ENCODE assay signal across 7 mouse cellular contexts in the genomic region with DNA sequence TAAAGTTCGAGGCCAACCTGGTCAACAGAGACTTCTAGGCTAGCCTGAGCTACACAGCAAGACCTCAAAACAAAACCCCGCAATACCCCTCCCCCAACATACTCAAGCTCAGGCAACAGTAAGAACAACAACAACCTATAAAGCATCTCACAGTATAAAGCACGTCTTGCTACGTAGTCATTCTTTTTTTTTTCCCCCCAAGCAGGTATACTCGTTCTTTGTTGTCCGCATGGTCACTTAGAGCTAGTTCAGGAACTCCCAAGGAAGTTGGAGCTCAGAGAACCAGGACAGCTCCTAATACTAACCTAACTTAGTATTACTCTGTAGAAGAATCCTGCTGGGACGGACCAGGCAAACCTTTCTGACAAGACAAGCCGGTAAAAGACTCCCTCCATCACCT. TPM values are rescaled to one million over a fixed set of nuclear protein-coding genes. Genes with fewer than 3 reads are reported as not detected.
DNase-seq lines count a peak whose midpoint lies in the region; ATAC-seq lines count a peak whose summit lies in the region.

No protein-coding gene starts in this region.

- H3K27ac ChIP-seq in hindbrain, embryonic 15.5 days (replicated peaks), result peak overlapping the region; percentile 99; the same call in 1 of the 2 replicates

- H3K36me3 ChIP-seq in megakaryocyte, embryonic 14.5 days (replicated peaks; ENCODE audit: low read length), result peaks cover 7% of the 10 kb centered on the region
- H3K36me3 ChIP-seq in hindbrain, embryonic 15.5 days, result no peaks in the 10 kb centered on the region

- H3K4me3 ChIP-seq in megakaryocyte, embryonic 14.5 days (replicated peaks), result peak overlapping the region; percentile 98
- H3K4me3 ChIP-seq in hindbrain, embryonic 15.5 days, result peak overlapping the region; percentile 94

- H3K4me1 ChIP-seq in megakaryocyte, embryonic 14.5 days, result peaks cover 45% of the 10 kb centered on the region
- peaks cover 23% of the 10 kb centered on the region for H3K4me1 ChIP-seq in hindbrain, embryonic 15.5 days (replicated peaks)

- peak overlapping the region; percentile 94 for H3K4me2 ChIP-seq in hindbrain, embryonic 15.5 days

- ATAC-seq in megakaryocyte, adult 5-6 weeks (ENCODE audit: poor library complexity, severe bottlenecking), result no peak
- no peak for ATAC-seq in hindbrain, embryonic 15.5 days (ENCODE audit: low FRiP score, low read depth)

- DNase-seq in embryo, embryonic 9.5 days (ENCODE audit: extremely low spot score), result peak; percentile 22
- DNase-seq in naive thymus-derived CD4-positive, alpha-beta T cell, adult 2 months (ENCODE audit: low read depth), result peak; percentile 56
- DNase-seq in right cerebral cortex, postnatal 10 days (ENCODE audit: low spot score in 2 of 2), result no peak
- DNase-seq in kidney, postnatal 36 days, result no peak

- no peaks in the 10 kb centered on the region for H3K27me3 ChIP-seq in megakaryocyte, embryonic 14.5 days (replicated peaks)
- H3K27me3 ChIP-seq in hindbrain, embryonic 15.5 days, result no peaks in the 10 kb centered on the region

- H3K9ac ChIP-seq in hindbrain, embryonic 15.5 days, result peak overlapping the region; percentile 92

- no peaks in the 10 kb centered on the region for H3K9me3 ChIP-seq in megakaryocyte, embryonic 14.5 days
- no peaks in the 10 kb centered on the region for H3K9me3 ChIP-seq in hindbrain, embryonic 15.5 days

- WGBS in hindbrain, embryonic 15.5 days, result 20% methylated on average over 8 of the region's 8 CpGs

RNA-seq across cellular contexts. Expression of a gene that starts 1.0 kb away (rescaled TPM):
- 1.8 and 4.1 TPM in 2 replicates for polyA plus RNA-seq in megakaryocyte, embryonic 14.5 days (2012; ENCODE audit: insufficient read depth, low replicate concordance)
- total RNA-seq in megakaryocyte, adult 5-6 weeks (2015), result 188 and 196 TPM in 2 replicates
- total RNA-seq in megakaryocyte, adult 5-6 weeks (2017), result 244 and 254 TPM in 2 replicates
- polyA plus RNA-seq in hindbrain, embryonic 15.5 days (2015; fragmentation: Nextera tagmentation; extraction: Ambion mirVana), result 44.0 and 48.9 TPM in 2 replicates

RNA-seq across cellular contexts. Expression of a gene that starts 14.4 kb away (rescaled TPM):
- 0.15 TPM in 1 of 2 replicates, not detected in the other for polyA plus RNA-seq in megakaryocyte, embryonic 14.5 days (2012; ENCODE audit: insufficient read depth, low replicate concordance)
- 2.4 and 4.2 TPM in 2 replicates for total RNA-seq in megakaryocyte, adult 5-6 weeks (2015)
- 4.0 and 4.8 TPM in 2 replicates for total RNA-seq in megakaryocyte, adult 5-6 weeks (2017)
- 2.7 and 3.9 TPM in 2 replicates for polyA plus RNA-seq in hindbrain, embryonic 15.5 days (2015; fragmentation: Nextera tagmentation; extraction: Ambion mirVana)

RNA-seq across cellular contexts. Expression of a gene that starts 52.5 kb away (rescaled TPM):
- 1.2 and 2.9 TPM in 2 replicates for polyA plus RNA-seq in megakaryocyte, embryonic 14.5 days (2012; ENCODE audit: insufficient read depth, low replicate concordance)
- 73.8 and 79.1 TPM in 2 replicates for total RNA-seq in megakaryocyte, adult 5-6 weeks (2015)
- total RNA-seq in megakaryocyte, adult 5-6 weeks (2017), result 108 and 113 TPM in 2 replicates
- polyA plus RNA-seq in hindbrain, embryonic 15.5 days (2015; fragmentation: Nextera tagmentation; extraction: Ambion mirVana), result 8.1 and 9.9 TPM in 2 replicates

Comparison
In these comparisons a context has a peak if more than half of its experiments do, and no peak if none do; other contexts are left out.
1. DNase-seq: peak in embryo, embryonic 9.5 days (single experiment) and naive thymus-derived CD4-positive, alpha-beta T cell, adult 2 months (single experiment); none in right cerebral cortex, postnatal 10 days (0 of 2) and kidney, postnatal 36 days (0 of 2).